ENCODE assay signal across 15 mouse cellular contexts in the genomic region with DNA sequence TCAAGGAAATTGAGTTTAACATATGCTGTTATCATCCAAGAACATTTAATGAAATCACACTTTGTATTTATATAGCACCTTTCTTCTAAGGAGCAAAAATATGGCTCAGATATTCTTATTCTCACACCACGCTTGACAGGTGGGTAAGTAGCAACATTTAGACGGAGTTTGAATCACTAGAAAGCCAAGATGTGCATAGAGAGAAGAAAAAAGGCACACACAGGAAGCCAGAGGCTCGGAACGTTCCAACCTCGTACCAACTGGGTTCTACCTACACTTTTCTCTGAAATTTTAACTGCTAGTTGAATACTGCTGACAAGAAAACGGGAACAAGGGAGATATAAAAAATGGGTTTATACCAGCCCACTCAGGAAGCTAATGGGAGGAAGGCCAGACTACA.
A peak's percentile ranks its signal among the peaks of the same experiment; 100 is the strongest.
DNase-seq lines count a peak whose midpoint lies in the region.
"Had no signal": no experiment of that assay in that cellular context is flagged by ENCODE, and none has a peak within 500 bp of the region (broad histone marks: within the 10 kb centered on the region; RNA-seq: fewer than 3 reads in every experiment).

No protein-coding gene starts in this region.

- DNase-seq in frontal cortex, postnatal 36 days (ENCODE audit: low spot score in 2 of 2), result peak; percentile 11 to 42
- DNase-seq in frontal cortex, postnatal 25 days (ENCODE audit: low spot score in 2 of 2), result no peak
- peak; percentile 24 for DNase-seq in right cerebral cortex, adult 2 months (ENCODE audit: low spot score in 2 of 2)
- DNase-seq in right cerebral cortex, postnatal 4 days, result no peak
- DNase-seq in left cerebral cortex, postnatal 25 days (ENCODE audit: low spot score in 2 of 2), result peak; percentile 30 to 79
- DNase-seq in gastrocnemius, adult 8-10 months (ENCODE audit: low spot score in 2 of 2), result no peak
- DNase-seq in kidney, adult 11 months, result no peak
- DNase-seq: adrenal gland, postnatal 10 days; cerebellum, adult 11-12 months; cerebellum, adult 9-10 months; cerebellum, postnatal 25 days; forebrain, postnatal 0 days; gastrocnemius, postnatal 25 days; heart, adult 11 months; heart, postnatal 36 days had no signal

- intact Hi-C loops in left cerebral cortex, postnatal 25 days (cut with DNase I), result loop anchor here (2.0 to 5.0 kb wide), 2 partner anchors 83 to 262 kb away; no protein-coding TSS in a partner anchor

Comparison
In these comparisons a context has a peak if more than half of its experiments do, and no peak if none do; other contexts are left out.
1. DNase-seq: peak in frontal cortex, postnatal 36 days (2 of 2), right cerebral cortex, adult 2 months (2 of 2) and left cerebral cortex, postnatal 25 days (2 of 2); none in frontal cortex, postnatal 25 days (0 of 2), right cerebral cortex, postnatal 4 days (single experiment), gastrocnemius, adult 8-10 months (0 of 2) and kidney, adult 11 months (single experiment).